Mouse (Mus musculus): Measurements from ENCODE around the gene Mrpl4. TPM values are rescaled to one million over a fixed set of nuclear protein-coding genes. Genes with fewer than 3 reads are reported as not detected.

Mrpl4 gene
- total and polyA plus RNA-seq, 3 experiments, result 280 to 474 TPM; not detected in 1

GRCm38 (mm10) chr9:21018600-21018999, 16.1 kb downstream of the Mrpl4 start:
- peaks cover 11% of the 10 kb centered on the region for H3K79me2 ChIP-seq (ENCODE audit: control insufficient read depth, insufficient read depth, low read length, poor library complexity)
- no peaks in the 10 kb centered on the region for H3K9me3 ChIP-seq (replicated peaks; ENCODE audit: insufficient read depth, low read length)
- H3K27me3 ChIP-seq (ENCODE audit: control insufficient read depth in 1 of 2, insufficient read depth in 2 of 2, low read length in 2 of 2), result no peaks in the 10 kb centered on the region
- H3K27ac ChIP-seq (ENCODE audit: control insufficient read depth, low read depth, low read length), result no peak overlapping the region
- DNase-seq (ENCODE audit: low read depth, low spot score), result no peak
- no peak overlapping the region for H3K9ac ChIP-seq (ENCODE audit: control insufficient read depth, low read depth, low read length, poor library complexity, severe bottlenecking)
- H3K4me3 ChIP-seq (ENCODE audit: control insufficient read depth in 1 of 2, insufficient read depth in 1 of 2, low read depth in 2 of 2, low read length in 2 of 2), result no peak overlapping the region
- peaks cover 0 to 24% of the 10 kb centered on the region in 2 experiments; a peak in 2 of 4 replicates for H3K36me3 ChIP-seq (ENCODE audit: control insufficient read depth in 1 of 2, insufficient read depth in 2 of 2, low read length in 2 of 2)
- peaks cover 11 to 35% of the 10 kb centered on the region in 2 experiments for H3K4me1 ChIP-seq (ENCODE audit: control insufficient read depth in 1 of 2, insufficient read depth in 2 of 2, low read length in 2 of 2)
- no peak for TF ChIP-seq GABPA (IDR thresholded peaks at IDR 0.05; ENCODE audit: low read depth, low read length)
- TF ChIP-seq NELFE (IDR thresholded peaks at IDR 0.05; ENCODE audit: low read depth, low read length), result no peak
- TF ChIP-seq RCOR1 (IDR thresholded peaks at IDR 0.05; ENCODE audit: low read depth, low read length), result no peak
- no peak for TF ChIP-seq MYC (IDR thresholded peaks at IDR 0.05; ENCODE audit: low read depth, low read length)
- no peak for TF ChIP-seq POLR2AphosphoS5 (IDR thresholded peaks at IDR 0.05; ENCODE audit: borderline replicate concordance, low read depth, low read length)
- no peak for TF ChIP-seq E2F4 (IDR thresholded peaks at IDR 0.05; ENCODE audit: borderline replicate concordance, low read depth, low read length)
- TF ChIP-seq TCF12 (IDR thresholded peaks at IDR 0.05; ENCODE audit: low read depth, low read length), result no peak
- TF ChIP-seq JUND (IDR thresholded peaks at IDR 0.05; ENCODE audit: low read depth, low read length), result no peak
- TF ChIP-seq ZMIZ1 (IDR thresholded peaks at IDR 0.05; ENCODE audit: low read depth, low read length), result no peak
- no peak for TF ChIP-seq BHLHE40 (IDR thresholded peaks at IDR 0.05; ENCODE audit: borderline replicate concordance, low read depth, low read length)
- no peak for TF ChIP-seq CHD1 (IDR thresholded peaks at IDR 0.05; ENCODE audit: low read depth, low read length)
- no peak for TF ChIP-seq SMC3 (IDR thresholded peaks at IDR 0.05; ENCODE audit: low read depth, low read length)

- Histone ChIP-seq H3K36me3 (ENCODE audit: control insufficient read depth in 1 of 2, insufficient read depth in 2 of 2, low read length in 2 of 2) (peaks cover 0 to 17% of the 10 kb centered on the region in 2 experiments; a peak in 2 of 4 replicates), H3K27me3 (ENCODE audit: control insufficient read depth in 1 of 2, insufficient read depth in 2 of 2, low read length in 2 of 2) (no peaks in the 10 kb centered on the region), H3K4me3 (ENCODE audit: control insufficient read depth in 1 of 2, insufficient read depth in 1 of 2, low read depth in 2 of 2, low read length in 2 of 2) (no peak overlapping the region), H3K79me2 (ENCODE audit: control insufficient read depth, insufficient read depth, low read length, poor library complexity) (peaks cover 8% of the 10 kb centered on the region), H3K27ac (ENCODE audit: control insufficient read depth, low read depth, low read length) (no peak overlapping the region), H3K9ac (ENCODE audit: control insufficient read depth, low read depth, low read length, poor library complexity, severe bottlenecking) (no peak overlapping the region), H3K4me1 (ENCODE audit: control insufficient read depth in 1 of 2, insufficient read depth in 2 of 2, low read length in 2 of 2) (peaks cover 11 to 22% of the 10 kb centered on the region in 2 experiments), H3K9me3 (replicated peaks; ENCODE audit: insufficient read depth, low read length) (no peaks in the 10 kb centered on the region)
- DNase-seq (ENCODE audit: low read depth, low spot score), result no peak
- TF ChIP-seq TBP (IDR thresholded peaks at IDR 0.05; ENCODE audit: low read depth, low read length), result no peak
- no peak for TF ChIP-seq MAZ (IDR thresholded peaks at IDR 0.05; ENCODE audit: low read depth, low read length)
- TF ChIP-seq BHLHE40 (IDR thresholded peaks at IDR 0.05; ENCODE audit: borderline replicate concordance, low read depth, low read length), result no peak
- no peak for TF ChIP-seq MYC (IDR thresholded peaks at IDR 0.05; ENCODE audit: low read depth, low read length)
- TF ChIP-seq GATA1 (IDR thresholded peaks at IDR 0.05; ENCODE audit: low read depth, low read length), result no peak
- TF ChIP-seq ZC3H11A (IDR thresholded peaks at IDR 0.05; ENCODE audit: low read depth, low read length), result no peak
- no peak for TF ChIP-seq JUND (IDR thresholded peaks at IDR 0.05; ENCODE audit: low read depth, low read length)
- TF ChIP-seq EP300 (IDR thresholded peaks at IDR 0.05; ENCODE audit: low read depth in 1 of 2, low read length in 2 of 2), result no peak
- no peak for TF ChIP-seq UBTF (IDR thresholded peaks at IDR 0.05; ENCODE audit: borderline replicate concordance, insufficient read depth, low read depth, low read length)
- no peak for TF ChIP-seq ZMIZ1 (IDR thresholded peaks at IDR 0.05; ENCODE audit: low read depth, low read length)
Observed at GRCm38 (mm10) chr9:21021363-21021762, 18.8 kb downstream of the Mrpl4 start.
